9 mouse cellular contexts compared by ENCODE assay signal in genomic region chr6:121081288-121082093, GRCm38 (mm10). TPM values are rescaled to one million over a fixed set of nuclear protein-coding genes. Genes with fewer than 3 reads are reported as not detected.
DNase-seq lines count a peak whose midpoint lies in the region; ATAC-seq and TF ChIP-seq lines count a peak whose summit lies in the region.
"Had no signal": no experiment of that assay in that cellular context is flagged by ENCODE, and none has a peak within 500 bp of the region (broad histone marks: within the 10 kb centered on the region; RNA-seq: fewer than 3 reads in every experiment).

No protein-coding gene starts in this region.

- no peaks in the 10 kb centered on the region for H3K27me3 ChIP-seq in forebrain, embryonic 10.5 days (ENCODE audit: poor library complexity, severe bottlenecking)
- no peaks in the 10 kb centered on the region for H3K27me3 ChIP-seq in forebrain, embryonic 14.5 days (replicated peaks; ENCODE audit: control insufficient read depth, insufficient read depth, low read length)
- no peaks in the 10 kb centered on the region for H3K27me3 ChIP-seq in lung, embryonic 14.5 days (ENCODE audit: insufficient read depth, low read length)
- no peaks in the 10 kb centered on the region for H3K27me3 ChIP-seq in limb, embryonic 11.5 days (ENCODE audit: control insufficient read depth, insufficient read depth, low read length)
- no peaks in the 10 kb centered on the region for H3K27me3 ChIP-seq in neural tube, embryonic 14.5 days (ENCODE audit: control insufficient read depth, insufficient read depth, low read length)

- TF ChIP-seq POLR2A in lung, adult 2 months (IDR thresholded peaks at IDR 0.05; ENCODE audit: borderline replicate concordance, extremely low read depth, low read depth, low read length) = no peak

- no peak overlapping the region for H3K4me2 ChIP-seq in forebrain, embryonic 14.5 days (ENCODE audit: low read length)
- H3K4me2 ChIP-seq in lung, embryonic 14.5 days = peak overlapping the region; percentile 30
- no peak overlapping the region for H3K4me2 ChIP-seq in limb, embryonic 11.5 days (ENCODE audit: low read depth, severe bottlenecking)
- no peak overlapping the region for H3K4me2 ChIP-seq in neural tube, embryonic 14.5 days (ENCODE audit: low read depth, low read length)

- H3K4me1 ChIP-seq in forebrain, embryonic 10.5 days = peaks cover 37% of the 10 kb centered on the region
- peaks cover 4% of the 10 kb centered on the region; the same call in 1 of the 2 replicates for H3K4me1 ChIP-seq in forebrain, embryonic 14.5 days (ENCODE audit: control insufficient read depth, insufficient read depth, low read length)
- peaks cover 34% of the 10 kb centered on the region for H3K4me1 ChIP-seq in lung, embryonic 14.5 days (ENCODE audit: insufficient read depth)
- peaks cover 10% of the 10 kb centered on the region for H3K4me1 ChIP-seq in lung, adult 2 months (ENCODE audit: control insufficient read depth, insufficient read depth, low read length)
- peaks cover 7% of the 10 kb centered on the region for H3K4me1 ChIP-seq in limb, embryonic 11.5 days (ENCODE audit: control insufficient read depth, insufficient read depth, low read length)
- H3K4me1 ChIP-seq in neural tube, embryonic 14.5 days (ENCODE audit: control insufficient read depth, insufficient read depth, low read length) = peaks cover 6% of the 10 kb centered on the region; the same call in 1 of the 2 replicates

- no peak for TF ChIP-seq CTCF in lung, embryonic 14.5 days (IDR thresholded peaks at IDR 0.05; ENCODE audit: low read depth)
- no peak for TF ChIP-seq CTCF in lung, adult 2 months (IDR thresholded peaks at IDR 0.05; ENCODE audit: insufficient read depth, low read length)

- ATAC-seq in forebrain, embryonic 14.5 days = no peak
- peak; percentile 88 for ATAC-seq in lung, embryonic 14.5 days (ENCODE audit: insufficient read depth)
- ATAC-seq in limb, embryonic 11.5 days (ENCODE audit: insufficient number of reproducible peaks, low FRiP score, low TSS enrichment, low read depth) = peak; percentile 49; the same call in 1 of the 2 replicates
- ATAC-seq in neural tube, embryonic 14.5 days (ENCODE audit: low read depth) = 0 out of 2 replicates have a peak, but pooled peaks have one; percentile 36
- no peak for ATAC-seq in monocyte, adult 5-6 weeks (replicated peaks; ENCODE audit: insufficient number of reproducible peaks, low FRiP score, low TSS enrichment, poor library complexity, severe bottlenecking)
- ATAC-seq: activated CD4-positive, CD25-positive, alpha-beta regulatory T cell, adult 4 months had no signal

- no peak overlapping the region for H3K9ac ChIP-seq in forebrain, embryonic 14.5 days (ENCODE audit: low read length)
- no peak overlapping the region for H3K9ac ChIP-seq in lung, embryonic 14.5 days
- H3K9ac ChIP-seq in limb, embryonic 11.5 days (ENCODE audit: low read length) = no peak overlapping the region
- no peak overlapping the region for H3K9ac ChIP-seq in neural tube, embryonic 14.5 days (replicated peaks; ENCODE audit: low read depth, low read length)

- H3K4me3 ChIP-seq in forebrain, embryonic 10.5 days = no peak overlapping the region
- H3K4me3 ChIP-seq in forebrain, embryonic 14.5 days (ENCODE audit: low read depth, low read length) = no peak overlapping the region
- no peak overlapping the region for H3K4me3 ChIP-seq in lung, embryonic 14.5 days (ENCODE audit: low read depth, low read length)
- H3K4me3 ChIP-seq in lung, adult 2 months (replicated peaks; ENCODE audit: extremely low read depth, low read depth, low read length) = no peak overlapping the region
- H3K4me3 ChIP-seq in limb, embryonic 11.5 days (ENCODE audit: low read depth, low read length) = no peak overlapping the region
- H3K4me3 ChIP-seq in neural tube, embryonic 14.5 days (ENCODE audit: low read depth, low read length) = no peak overlapping the region

- 84% methylated on average over 26 of the region's 26 CpGs for WGBS in forebrain, embryonic 10.5 days
- WGBS in forebrain, embryonic 14.5 days = 64% methylated on average over 26 of the region's 26 CpGs
- 41% methylated on average over 26 of the region's 26 CpGs for WGBS in lung, embryonic 14.5 days
- WGBS in lung, adult 2 months = 56% methylated on average over 26 of the region's 26 CpGs
- 64% methylated on average over 26 of the region's 26 CpGs for WGBS in limb, embryonic 11.5 days
- WGBS in neural tube, embryonic 14.5 days = 51% methylated on average over 26 of the region's 26 CpGs

- DNase-seq in forebrain, embryonic 10.5 days (ENCODE audit: extremely low spot score, low spot score) = no peak
- no peak for DNase-seq in forebrain, embryonic 14.5 days (ENCODE audit: low spot score)
- DNase-seq in lung, embryonic 14.5 days = peak; percentile 94
- DNase-seq in lung, adult 2 months = no peak
- peak; percentile 39 for DNase-seq in limb, embryonic 11.5 days (ENCODE audit: low spot score)
- DNase-seq in frontal cortex, postnatal 10 days (ENCODE audit: low spot score in 2 of 2) = no peak

- H3K36me3 ChIP-seq in forebrain, embryonic 10.5 days (replicated peaks) = 0 out of 2 replicates have a peak, but pooled peaks cover 4% of the 10 kb centered on the region
- no peaks in the 10 kb centered on the region for H3K36me3 ChIP-seq in forebrain, embryonic 14.5 days (ENCODE audit: control insufficient read depth, insufficient read depth, low read length)
- 0 out of 2 replicates have a peak, but pooled peaks cover 3% of the 10 kb centered on the region for H3K36me3 ChIP-seq in lung, embryonic 14.5 days (ENCODE audit: insufficient read depth)
- H3K36me3 ChIP-seq in limb, embryonic 11.5 days (ENCODE audit: control insufficient read depth, insufficient read depth, low read length) = no peaks in the 10 kb centered on the region
- H3K36me3 ChIP-seq in neural tube, embryonic 14.5 days (ENCODE audit: control insufficient read depth, insufficient read depth, low read length) = no peaks in the 10 kb centered on the region

- peak overlapping the region; percentile 13; the same call in 1 of the 2 replicates for H3K27ac ChIP-seq in forebrain, embryonic 10.5 days
- no peak overlapping the region for H3K27ac ChIP-seq in forebrain, embryonic 14.5 days (ENCODE audit: low read depth, low read length)
- H3K27ac ChIP-seq in lung, embryonic 14.5 days (ENCODE audit: low read depth) = peak overlapping the region; percentile 82
- H3K27ac ChIP-seq in limb, embryonic 11.5 days (replicated peaks; ENCODE audit: low read depth, low read length) = no peak overlapping the region
- no peak overlapping the region for H3K27ac ChIP-seq in neural tube, embryonic 14.5 days (ENCODE audit: low read depth, low read length)

- H3K9me3 ChIP-seq in forebrain, embryonic 10.5 days = no peaks in the 10 kb centered on the region
- no peaks in the 10 kb centered on the region for H3K9me3 ChIP-seq in forebrain, embryonic 14.5 days (replicated peaks; ENCODE audit: control insufficient read depth, low read length)
- H3K9me3 ChIP-seq in lung, embryonic 14.5 days (ENCODE audit: low read depth, low read length) = no peaks in the 10 kb centered on the region
- H3K9me3 ChIP-seq in limb, embryonic 11.5 days (ENCODE audit: control insufficient read depth, low read length) = no peaks in the 10 kb centered on the region
- no peaks in the 10 kb centered on the region for H3K9me3 ChIP-seq in neural tube, embryonic 14.5 days (ENCODE audit: control insufficient read depth, low read length)

RNA-seq across cellular contexts. Expression of gene Mical3, which starts 49.3 kb away (rescaled TPM):
- polyA plus RNA-seq in forebrain, embryonic 10.5 days (2016; fragmentation: Nextera tagmentation; extraction: Ambion mirVana) = 8.4 and 9.0 TPM in 2 replicates
- polyA plus RNA-seq in forebrain, embryonic 14.5 days (2014; fragmentation: Nextera tagmentation; extraction: Ambion mirVana) = 19.4 and 34.0 TPM in 2 replicates
- polyA plus RNA-seq in lung, embryonic 14.5 days (2014; fragmentation: Nextera tagmentation; extraction: Ambion mirVana) = 27.0 and 29.8 TPM in 2 replicates
- 17.8 and 24.3 TPM in 2 replicates for polyA plus RNA-seq in lung, adult 2 months (2012; rRNA removed)
- 12.2 and 13.7 TPM in 2 replicates for polyA plus RNA-seq in limb, embryonic 11.5 days (2014; fragmentation: Nextera tagmentation; extraction: Ambion mirVana)
- 47.3 and 68.8 TPM in 2 replicates for polyA plus RNA-seq in neural tube, embryonic 14.5 days (2014; fragmentation: Nextera tagmentation; extraction: Ambion mirVana)
- 1.3 to 2.9 TPM (median 2.6 TPM) in 3 replicates for total RNA-seq in monocyte, adult 5-6 weeks (2017)

Comparison
In these comparisons a context has a peak if more than half of its experiments do, and no peak if none do; other contexts are left out.
1. DNase-seq: peak in lung, embryonic 14.5 days (single experiment) and limb, embryonic 11.5 days (single experiment); none in forebrain, embryonic 10.5 days (single experiment), forebrain, embryonic 14.5 days (single experiment), lung, adult 2 months (single experiment) and frontal cortex, postnatal 10 days (0 of 2).
2. H3K27ac ChIP-seq: peak in forebrain, embryonic 10.5 days (single experiment) and lung, embryonic 14.5 days (single experiment); none in forebrain, embryonic 14.5 days (single experiment), limb, embryonic 11.5 days (single experiment) and neural tube, embryonic 14.5 days (single experiment).
3. ATAC-seq: peak in lung, embryonic 14.5 days (single experiment), limb, embryonic 11.5 days (single experiment) and neural tube, embryonic 14.5 days (single experiment); none in forebrain, embryonic 14.5 days (single experiment) and monocyte, adult 5-6 weeks (single experiment).